Mouse (Mus musculus): ENCODE results near the gene Gatd1. TPM values are rescaled to one million over a fixed set of nuclear protein-coding genes. Genes with fewer than 3 reads are reported as not detected.

Gene Gatd1
- total RNA-seq, 2 experiments from 2014 or later: 6.0 to 6.3 TPM

DNA sequence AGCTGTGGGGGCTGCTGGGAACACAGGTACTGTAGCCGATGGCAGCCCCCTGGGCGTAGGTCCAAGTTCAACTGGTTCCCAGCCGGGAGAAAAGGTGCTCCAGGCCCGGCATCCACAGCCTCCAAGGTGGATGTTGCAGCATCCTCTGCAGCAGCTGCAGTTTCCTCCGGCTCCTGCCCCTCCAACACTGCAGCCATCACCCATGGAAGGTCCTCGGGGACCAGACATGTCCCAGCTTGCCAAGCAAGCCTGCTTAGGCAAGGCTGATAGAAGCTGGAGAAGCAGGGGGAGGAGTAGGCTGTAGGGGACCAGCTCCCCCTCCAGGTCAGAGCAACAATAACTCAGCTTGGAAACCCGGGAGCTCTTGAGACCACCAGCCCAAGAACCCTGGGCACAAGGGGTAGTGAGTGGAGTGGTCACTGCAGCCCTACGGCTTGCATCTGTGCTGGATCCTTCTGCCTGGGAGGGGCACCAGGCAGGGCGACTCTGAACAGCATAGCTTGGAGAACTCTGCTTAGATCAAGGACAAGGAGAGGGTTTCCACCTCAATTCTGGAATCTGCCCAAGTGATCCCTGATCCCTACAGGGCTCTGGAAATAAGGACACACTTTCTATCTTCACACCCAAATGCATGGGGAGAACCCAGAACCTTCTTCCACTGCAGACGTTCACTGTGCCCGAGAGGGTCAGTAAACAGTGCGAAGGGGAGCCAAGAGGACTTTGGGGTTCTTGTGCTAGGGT, 29.3 kb upstream of the Gatd1 start:
- ATAC-seq (replicated peaks; ENCODE audit: low FRiP score, poor library complexity, severe bottlenecking): peak; percentile 39

DNA sequence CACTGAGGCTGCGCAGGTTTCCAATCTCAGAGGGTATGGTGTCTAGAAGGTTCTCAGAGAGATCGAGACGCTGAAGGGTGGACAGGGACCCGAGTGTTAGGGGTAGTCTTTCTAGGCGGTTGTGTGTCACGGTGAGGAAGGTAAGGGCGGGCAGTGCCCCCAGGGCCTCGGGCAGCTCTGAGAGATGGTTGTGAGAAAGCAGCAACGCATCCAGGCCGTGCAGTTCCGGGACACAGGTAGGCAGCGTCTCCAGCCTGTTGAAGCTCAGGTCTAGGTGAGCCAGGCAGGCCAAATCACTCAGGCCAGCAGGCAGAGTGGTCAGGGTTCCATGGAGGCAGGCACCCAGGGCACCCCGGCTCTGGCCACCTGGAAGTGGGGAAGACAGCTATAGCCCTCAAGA, 28.3 kb upstream of the Gatd1 start:
- no peak for ATAC-seq (replicated peaks; ENCODE audit: low FRiP score, poor library complexity, severe bottlenecking)

DNA sequence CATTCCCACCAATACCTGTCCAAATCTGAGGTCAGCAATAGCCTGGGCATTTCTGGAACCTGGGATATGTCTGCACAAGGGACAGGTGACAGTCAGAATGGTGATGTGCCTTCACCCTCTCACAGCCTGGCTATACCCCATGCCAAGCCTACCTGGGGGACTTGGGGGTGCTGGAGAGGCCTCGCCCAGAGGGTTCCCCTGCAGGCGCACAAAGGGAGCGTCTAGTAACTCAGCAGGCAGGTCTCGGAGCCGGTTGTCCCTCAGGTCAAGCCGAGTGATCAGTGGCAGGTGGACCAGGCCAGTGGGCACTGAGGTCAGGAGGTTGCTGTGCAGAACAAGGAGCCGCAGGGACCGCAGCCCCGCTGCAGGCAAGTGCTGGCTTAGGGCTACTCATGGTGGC, 27.5 kb upstream of the Gatd1 start:
- ATAC-seq (replicated peaks; ENCODE audit: low FRiP score, poor library complexity, severe bottlenecking): no peak

DNA sequence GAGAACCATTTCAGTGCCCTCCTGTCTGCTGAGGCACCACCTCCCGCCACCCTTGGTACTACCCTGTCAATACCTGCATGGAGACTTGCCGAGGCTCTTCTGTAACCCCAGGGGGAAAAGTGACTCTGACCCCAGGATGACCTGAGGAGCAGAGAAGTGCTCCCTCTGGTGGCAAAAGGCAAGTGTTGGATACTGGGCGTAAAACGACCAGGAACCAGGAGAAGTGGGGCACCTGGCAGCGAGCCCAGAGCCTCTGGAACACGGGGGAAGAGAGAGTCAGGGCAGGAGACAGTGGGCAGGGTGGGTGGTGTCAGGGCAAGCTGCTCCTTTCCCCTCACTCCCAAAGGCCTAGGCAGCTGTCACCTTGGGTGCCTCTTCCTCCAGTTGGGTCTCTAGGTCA, 26.7 kb upstream of the Gatd1 start:
- no peak for ATAC-seq (replicated peaks; ENCODE audit: low FRiP score, poor library complexity, severe bottlenecking)

DNA sequence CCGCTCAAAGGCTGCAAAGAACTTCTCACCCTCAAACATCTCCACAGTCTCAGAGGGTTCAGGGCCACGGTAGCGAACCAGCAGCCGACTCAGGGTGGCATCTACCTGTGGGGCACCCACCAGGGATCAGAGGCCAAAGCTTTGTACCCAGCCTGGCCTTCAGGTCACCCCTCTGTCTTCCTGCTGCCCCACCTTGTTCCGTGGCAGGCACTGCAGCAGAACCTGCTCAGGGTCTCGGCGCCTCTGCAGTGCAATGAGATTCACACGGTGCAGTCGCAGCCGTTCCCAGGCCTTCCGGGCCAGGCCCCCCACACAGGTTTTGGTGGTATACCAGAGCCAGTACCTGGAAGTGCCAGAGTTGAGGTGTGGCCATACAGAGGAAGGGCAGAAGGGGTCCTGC, 25.9 kb upstream of the Gatd1 start:
- ATAC-seq (replicated peaks; ENCODE audit: low FRiP score, poor library complexity, severe bottlenecking): no peak

DNA sequence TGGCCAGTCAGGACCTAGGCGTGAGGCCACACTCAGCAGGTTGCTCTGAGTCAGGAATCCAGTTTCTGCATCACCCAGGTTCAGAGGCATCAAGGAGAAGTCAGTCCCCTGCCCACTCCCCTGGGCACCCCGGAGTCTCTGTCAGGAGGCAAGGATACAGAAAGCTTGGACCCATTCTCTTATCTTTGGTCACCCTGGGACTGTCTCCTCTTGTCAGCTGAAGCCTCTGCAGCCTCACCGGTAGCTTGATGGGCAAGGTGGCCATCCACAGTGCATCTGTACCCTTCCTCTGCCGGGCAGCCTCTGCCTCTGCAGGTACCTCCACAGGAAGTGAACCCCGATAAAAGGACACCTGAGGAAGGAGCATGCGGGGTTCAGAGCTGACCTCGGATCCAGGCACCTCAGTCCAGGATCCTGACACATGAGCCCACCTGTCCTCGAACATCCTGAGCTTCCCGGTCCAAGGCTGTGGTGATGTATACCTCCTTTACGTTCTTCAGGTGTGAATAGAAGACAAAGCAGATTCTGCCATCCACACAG, 25.3 kb upstream of the Gatd1 start:
- no peak for ATAC-seq (replicated peaks; ENCODE audit: low FRiP score, poor library complexity, severe bottlenecking)

DNA sequence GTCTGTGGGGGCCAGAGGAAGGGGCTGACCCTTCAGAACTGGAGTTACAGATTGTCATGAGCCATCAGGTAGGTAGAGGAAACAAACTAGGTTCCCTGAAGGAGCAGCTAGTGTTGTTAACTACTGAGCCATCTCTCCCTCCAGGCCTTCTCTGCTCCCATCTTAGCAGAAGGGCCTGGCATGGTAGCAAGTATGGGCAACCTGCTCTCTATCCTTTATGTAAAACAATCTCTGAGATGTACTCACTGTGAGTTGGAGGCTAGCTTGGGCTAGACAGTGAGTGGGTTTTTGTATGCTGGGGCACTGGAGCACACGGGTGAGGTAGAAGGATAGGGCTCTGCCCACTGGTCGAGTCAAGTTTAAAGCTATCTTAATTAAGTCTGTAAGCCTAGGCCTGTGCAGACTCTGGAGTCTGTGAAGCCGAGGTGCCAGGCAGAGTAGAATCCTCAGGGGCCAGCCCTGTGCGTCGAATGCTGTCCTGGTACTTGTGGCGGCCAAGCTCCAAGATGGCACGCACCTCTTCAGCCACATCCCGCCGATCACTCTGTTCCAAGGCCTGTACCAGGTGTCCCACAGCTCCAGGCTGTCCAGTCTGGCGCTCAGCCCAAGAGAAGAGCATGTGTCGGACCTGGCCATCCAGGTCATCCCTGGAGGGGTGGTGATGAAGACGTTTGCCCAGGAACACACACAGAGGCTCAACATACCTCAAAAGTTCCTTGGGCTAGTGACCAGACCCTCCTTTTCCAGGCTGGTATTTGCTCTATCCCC, 24.4 kb upstream of the Gatd1 start:
- ATAC-seq (replicated peaks; ENCODE audit: low FRiP score, poor library complexity, severe bottlenecking): no peak

DNA sequence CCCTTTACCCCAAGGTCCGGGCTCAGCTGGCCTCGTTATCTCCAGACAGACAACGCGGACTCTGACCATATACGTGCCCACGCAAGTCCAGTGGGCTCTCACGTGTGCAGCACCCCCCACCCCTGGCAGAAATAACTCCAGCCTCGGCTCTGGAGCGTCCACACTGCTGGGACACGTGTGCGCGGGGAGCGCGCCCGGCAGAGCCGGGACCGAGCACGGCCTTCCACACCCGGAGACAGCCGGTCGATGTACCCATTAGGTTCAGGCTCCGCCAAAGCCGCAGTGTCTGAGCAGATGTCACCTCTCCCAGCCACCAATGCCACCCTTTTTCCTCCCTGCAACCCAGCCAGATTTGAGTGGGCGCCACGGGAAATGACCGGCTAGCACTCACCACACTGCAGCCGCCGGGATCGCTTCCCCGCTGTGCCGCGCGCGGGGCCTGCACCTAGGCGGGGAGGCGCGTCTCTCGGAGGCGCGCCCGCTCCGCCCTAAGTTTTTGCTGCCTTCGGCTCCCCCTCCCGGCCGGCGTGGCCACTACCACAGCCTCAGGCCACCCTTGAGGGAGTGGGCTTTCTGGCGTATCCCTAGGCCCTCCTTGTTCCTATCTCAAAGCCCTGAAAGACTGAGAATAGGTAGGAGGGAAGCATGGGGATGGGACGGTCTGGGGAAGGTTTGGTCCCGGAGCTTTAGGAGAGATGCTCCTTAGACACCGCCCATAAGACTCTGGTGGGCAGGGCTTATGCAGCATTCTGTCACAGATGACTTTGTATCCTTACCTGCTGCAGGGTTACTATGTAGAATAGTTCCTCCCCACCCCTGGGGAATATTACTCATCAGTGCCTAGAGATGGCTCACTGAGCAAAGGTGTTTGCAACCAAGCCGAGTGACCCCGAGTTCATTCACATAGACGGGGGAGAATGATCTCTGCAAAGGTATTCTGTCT, 23.5 kb upstream of the Gatd1 start, which contains the start of gene Slc25a22:
Gene Slc25a22 (minus strand): TSS at position 715 of the 943 bp plus-strand sequence.
- ATAC-seq (replicated peaks; ENCODE audit: low FRiP score, poor library complexity, severe bottlenecking): peak; percentile 65

DNA sequence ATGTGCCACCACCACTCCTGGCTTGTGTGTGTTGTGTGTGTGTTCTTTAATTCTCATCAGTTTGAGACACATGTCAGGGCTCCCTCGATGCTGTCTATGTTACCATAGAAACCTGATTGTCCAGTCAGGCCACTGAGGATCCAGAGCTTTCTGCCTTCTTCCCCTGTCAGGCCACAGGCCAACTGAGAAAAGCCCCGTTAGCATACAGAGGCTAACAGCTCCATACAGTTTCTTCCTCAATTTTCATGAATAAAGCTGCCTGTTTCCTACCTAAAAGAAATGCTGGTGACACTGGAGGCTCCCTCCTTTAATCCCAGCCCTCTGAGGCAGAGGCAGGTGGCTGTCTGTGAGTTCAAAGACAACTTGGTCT, 22.6 kb upstream of the Gatd1 start:
- no peak for ATAC-seq (replicated peaks; ENCODE audit: low FRiP score, poor library complexity, severe bottlenecking)

DNA sequence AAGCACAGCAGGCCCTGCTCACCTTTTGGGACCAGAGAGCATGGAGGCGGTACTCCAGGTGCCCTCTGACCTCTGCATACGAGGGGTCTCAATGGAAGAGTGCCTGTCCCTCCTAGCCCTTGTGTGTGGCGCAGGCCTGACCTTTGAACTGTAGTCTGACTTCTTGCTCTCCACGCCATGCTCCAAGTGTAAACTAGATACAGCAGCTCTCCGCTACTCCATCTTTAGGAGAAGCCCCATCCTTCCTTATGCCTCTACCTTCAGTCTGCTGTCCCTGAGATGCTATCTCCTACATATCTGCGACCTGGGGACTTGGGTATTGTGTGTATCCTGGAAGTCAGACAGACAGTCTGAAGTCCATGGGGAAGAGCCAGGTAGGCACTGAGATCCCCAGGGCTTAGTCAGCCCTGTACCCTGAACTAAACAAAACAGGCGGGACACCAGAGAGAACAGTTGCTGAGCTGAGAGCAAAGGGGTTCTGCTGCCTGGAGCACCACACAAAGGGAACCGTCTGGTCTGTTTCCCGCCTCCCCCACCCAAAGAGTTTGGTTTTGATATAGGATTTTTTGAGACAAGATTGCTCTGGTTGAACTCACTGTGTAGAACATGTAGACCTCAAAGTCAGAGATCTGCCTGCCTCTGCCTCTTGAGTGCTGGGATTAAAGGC, 22.1 kb upstream of the Gatd1 start:
- ATAC-seq (replicated peaks; ENCODE audit: low FRiP score, poor library complexity, severe bottlenecking): no peak

DNA sequence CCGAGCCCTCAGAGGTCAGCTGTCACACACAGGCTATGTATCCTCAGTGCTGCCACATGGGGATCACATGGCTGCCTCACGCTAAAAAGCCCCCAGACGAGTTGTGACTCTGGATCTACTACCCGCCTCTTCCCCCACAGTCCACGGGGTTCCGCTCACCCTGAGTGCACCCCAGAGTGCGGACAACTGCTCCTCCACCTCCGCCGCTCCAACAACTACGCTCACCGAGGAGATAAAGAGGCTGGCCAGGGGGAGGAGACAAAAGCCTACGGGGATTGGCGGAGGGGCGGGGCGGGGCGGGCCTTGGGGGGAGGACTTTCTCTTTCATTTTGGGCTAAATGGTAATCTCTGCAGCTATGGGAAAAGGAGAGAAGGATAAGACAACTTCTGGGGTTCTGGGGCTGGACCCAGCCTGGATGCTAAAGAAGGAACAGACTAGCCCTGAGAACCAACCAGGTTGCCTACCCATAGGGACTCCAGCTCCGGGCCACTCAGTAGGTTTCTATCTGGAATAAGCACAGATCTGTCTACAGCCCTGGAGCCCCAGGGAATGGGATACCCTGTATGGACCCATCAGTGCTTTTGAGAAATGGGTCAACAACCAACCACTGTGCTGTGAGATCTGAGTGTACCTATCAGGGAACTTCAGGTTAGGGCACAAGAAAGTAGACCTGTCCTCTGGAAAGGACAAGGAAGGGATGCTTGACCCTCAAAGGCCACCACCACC, 21.4 kb upstream of the Gatd1 start:
- peak; percentile 71 for ATAC-seq (replicated peaks; ENCODE audit: low FRiP score, poor library complexity, severe bottlenecking)

DNA sequence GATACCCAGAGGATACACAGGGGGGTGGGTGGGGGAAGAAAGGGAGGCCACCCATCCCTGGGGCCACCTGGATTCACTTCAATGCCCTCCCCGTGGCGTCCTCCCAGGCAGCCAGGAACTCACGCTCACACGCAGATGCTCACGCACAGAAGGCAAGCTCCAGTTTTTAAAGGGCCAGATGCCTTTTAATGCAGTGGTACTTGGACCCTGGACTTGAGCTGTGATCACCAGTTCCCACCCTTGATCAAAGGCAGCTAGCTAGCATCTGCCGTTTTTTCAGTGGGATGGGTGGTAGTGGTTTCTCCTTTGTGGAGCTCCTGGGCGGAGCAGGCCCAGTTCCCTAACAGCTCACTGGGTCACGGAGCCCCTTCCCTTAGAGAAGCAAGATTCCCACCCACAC, 20.5 kb upstream of the Gatd1 start:
- no peak for ATAC-seq (replicated peaks; ENCODE audit: low FRiP score, poor library complexity, severe bottlenecking)

DNA sequence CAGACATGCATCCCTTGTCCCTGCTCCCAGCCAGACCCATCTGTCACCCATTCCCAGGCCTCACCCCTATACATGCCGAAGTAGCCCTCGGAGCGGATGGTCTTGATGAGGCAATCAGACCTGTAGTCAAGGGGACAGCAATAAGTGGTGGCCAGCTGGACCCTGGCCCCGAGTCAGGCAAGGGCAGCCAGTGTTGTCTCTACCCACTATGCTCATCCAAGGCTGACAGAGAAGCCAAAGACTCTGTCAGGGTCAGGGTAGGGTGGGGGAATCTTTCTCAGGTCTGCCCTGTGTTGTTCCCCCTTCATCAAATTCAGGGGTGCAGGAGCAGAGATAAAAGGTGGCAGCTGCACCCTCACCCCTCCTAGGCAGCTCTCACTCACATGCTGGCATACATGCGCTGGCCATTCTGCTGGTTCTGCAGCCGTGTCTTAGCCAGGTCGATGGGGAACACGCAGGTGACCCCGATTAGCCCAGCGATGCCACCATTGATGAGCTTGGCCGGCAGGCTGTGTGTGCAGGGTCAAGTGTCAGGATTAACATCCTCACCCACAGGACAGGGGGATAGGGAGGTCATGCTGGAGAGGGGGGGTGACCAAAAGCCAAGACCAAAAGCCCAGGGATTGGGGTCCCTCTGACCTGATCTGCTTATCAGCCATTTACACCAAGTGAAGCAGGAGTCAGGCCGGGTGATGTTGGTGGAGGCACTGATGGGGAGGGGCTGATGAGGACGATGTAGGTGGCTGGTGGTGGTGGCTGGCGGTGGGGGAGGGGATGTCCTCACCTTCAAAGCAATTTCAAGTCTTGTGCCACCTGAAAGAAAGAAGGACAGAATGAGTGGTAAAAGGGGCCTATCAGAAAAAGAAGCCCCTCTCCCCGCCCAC, 19.8 kb upstream of the Gatd1 start:
- no peak for ATAC-seq (replicated peaks; ENCODE audit: low FRiP score, poor library complexity, severe bottlenecking)

DNA sequence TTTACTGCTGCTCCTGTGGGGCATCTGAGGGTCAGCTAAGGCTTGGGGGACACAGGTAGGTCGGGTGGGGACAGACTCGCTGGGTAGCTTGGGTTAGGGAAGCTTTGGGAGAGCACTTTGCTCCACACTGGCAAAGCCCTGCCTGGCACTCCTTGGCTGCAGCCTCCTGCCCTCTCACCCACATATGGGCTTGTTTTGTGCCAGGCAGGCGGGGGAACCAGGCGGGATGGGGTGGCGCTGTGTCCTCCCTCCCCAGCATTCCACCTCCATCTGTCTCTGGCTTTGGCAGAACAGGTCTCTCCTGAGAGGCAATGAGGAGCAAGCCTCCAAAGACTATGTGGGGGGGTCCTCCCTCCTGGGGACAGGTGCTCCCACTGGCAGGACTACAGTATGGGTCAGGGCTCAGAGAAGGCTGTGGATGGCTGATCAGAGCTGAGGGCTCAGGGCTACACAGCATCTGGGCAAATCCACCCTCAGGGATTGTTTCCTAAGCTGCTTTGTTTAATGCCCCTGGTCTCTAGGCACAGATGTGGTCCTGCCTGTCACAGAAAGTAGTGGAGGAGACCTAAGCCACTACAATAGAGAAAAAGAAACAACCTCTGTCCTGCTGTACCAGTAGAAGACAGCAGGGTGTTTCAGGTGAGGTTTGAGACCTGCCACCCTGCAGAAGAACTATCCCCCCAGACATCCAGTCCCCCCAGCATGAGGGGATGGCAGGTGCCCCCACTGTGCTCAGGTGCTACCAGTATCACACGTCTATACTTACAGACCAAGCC, 19.0 kb upstream of the Gatd1 start:
- ATAC-seq (replicated peaks; ENCODE audit: low FRiP score, poor library complexity, severe bottlenecking): no peak

DNA sequence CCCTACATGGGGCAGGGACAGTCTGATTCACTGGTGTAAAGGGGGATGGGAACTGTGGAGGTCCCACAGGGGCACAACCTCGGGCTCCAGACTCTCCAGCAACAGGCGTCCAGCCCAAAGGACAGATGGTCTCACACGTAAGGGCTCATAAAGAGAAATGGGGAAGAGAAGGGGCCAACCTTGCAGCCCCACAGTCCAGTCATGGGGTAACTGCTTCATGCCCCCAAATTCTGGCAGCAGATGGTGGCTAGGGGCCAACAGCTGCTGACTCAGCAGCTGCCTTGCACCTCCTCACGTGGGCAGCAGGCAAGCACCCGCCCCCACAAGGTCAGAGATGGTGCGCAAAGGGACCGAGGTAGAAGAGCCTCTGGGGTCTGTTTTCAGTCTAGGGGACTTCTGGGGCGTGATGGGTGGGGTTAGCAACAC, 18.3 kb upstream of the Gatd1 start:
- no peak for ATAC-seq (replicated peaks; ENCODE audit: low FRiP score, poor library complexity, severe bottlenecking)

DNA sequence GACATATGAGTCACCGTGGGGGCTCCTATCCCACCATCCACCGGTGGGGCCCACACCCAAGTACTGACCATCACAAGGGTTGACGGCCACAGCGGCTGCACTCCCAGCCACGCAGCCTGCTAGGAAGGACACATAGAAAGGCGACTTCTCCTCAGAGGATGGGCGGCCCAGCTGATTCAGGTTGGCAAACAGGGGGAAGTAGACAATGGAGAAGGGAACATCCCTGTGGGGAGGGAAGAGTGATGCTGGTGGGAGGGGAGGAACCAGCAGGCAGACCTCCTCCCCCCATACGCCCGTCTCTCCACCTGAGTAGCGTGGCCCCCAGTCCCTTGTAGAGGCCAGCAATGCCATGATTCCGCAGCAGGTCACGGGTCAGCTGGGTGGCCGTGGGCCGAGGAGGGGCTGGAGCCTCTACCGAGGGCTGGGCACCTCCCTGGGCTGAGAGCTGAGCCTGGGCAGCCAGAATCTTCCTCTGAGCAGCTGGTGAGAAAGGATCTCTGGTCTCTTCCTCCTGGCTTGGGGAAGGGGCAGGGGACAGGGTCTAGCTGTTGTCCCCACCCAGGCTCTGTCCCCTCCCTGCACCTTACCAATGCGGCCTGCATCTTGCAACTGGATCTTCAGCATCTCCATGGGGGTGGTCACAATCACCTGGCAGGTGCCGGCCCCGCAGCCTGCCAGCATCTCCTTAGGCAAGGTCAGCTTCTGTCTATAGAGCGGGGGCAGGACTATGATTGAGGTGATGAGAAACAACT, 17.7 kb upstream of the Gatd1 start:
- ATAC-seq (replicated peaks; ENCODE audit: low FRiP score, poor library complexity, severe bottlenecking): no peak

All from erythroblast, adult 5-6 weeks (primary cell).